Mouse (Mus musculus): ENCODE results near the gene Olfr1431. TPM values are rescaled to one million over a fixed set of nuclear protein-coding genes. Genes with fewer than 3 reads are reported as not detected.

The Olfr1431 gene
- polyA plus RNA-seq (2014; fragmentation: Illumina TruSeq; extraction: RNeasy Lipid Tissue Mini Kit (QIAGEN cat#74804); ENCODE audit: insufficient read depth, low read depth, low replicate concordance) = not detected

DNA sequence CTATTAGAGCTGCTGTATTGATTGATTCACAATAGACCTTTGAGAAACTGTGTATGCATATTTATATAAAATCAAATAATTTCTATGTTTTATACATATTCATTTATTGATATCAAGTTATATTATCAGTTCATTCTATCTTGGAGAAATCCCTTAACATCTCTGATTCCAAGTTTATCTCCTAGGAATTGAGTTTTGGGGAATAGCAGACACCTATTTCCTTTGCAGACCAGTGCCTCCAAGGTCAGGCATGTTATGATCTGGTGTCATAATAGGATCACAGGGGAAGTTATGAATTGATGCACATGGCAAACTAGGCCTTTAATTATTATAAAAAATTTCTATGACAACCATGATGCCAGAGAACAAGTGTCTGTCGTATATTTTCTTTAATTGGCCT is at the start of gene Olfr1431:
Gene Olfr1431 (plus strand): TSS at position 301 of the 400 bp plus-strand sequence.

DNA sequence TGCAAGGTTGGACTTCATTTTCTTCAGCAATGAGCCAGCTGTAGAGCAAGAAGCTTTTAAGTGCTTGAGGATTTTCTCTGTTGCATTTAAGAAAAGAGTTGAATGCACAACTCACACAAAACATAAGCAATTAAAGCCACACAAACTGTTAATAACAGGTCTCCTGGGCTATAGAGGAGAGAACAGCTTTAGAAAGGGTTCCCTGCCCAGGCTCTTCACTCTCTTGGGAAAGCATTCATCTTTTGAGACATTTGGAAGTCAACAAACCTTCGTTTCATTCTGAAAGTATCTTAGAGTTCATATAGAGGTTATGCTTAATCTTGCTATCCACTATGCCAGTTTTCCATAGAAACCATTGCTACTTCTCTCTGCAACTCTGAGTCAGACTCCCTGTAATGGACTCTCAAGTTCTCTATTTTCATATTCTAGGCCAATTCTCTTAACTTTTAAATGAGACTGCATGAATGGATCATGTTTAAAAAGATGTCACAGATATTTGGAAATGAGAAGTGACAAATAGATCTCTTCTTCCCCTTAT is 30.3 kb upstream of the Olfr1431 start, which contains the start of gene Olfr1555-ps1:
Gene Olfr1555-ps1 (minus strand): TSS at position 51 of the 538 bp plus-strand sequence.

GRCm38 (mm10) chr19:12232496-12232895 is 32.1 kb downstream of the Olfr1431 start, which contains the start of gene Olfr1432:
Gene Olfr1432, minus strand, starts transcription at chr19:12232596.

DNA sequence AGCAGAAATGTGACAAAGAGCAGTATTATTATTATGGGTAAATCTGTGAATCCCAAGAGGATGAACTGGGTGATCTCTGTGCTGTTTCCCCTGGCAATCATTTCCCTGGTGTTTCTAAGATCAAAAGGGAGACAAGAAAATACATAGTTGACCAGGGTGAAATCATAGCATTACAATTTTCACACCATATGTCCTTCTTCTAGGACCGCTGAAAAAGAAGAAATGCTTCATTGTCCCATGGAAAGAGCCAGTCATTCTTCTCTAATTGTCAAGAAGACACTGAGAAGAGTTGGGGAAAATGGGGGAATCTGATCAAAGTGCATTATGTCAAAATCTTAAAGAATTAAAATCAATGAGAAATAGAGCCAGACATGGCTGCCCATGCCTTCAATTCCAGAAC is 41.1 kb downstream of the Olfr1431 start, which contains the start of gene Olfr262:
Gene Olfr262 (minus strand): TSS at position 101 of the 400 bp plus-strand sequence.

GRCm38 (mm10) chr19:12260732-12261131 is 60.3 kb downstream of the Olfr1431 start, which contains the start of gene Olfr235:
Gene Olfr235, plus strand, starts transcription at chr19:12261032.

Other genes starting within 250 kb of the Olfr1431 start
- gene Osbp, start 234.7 kb upstream of the Olfr1431 start, polyA plus RNA-seq (2014; fragmentation: Illumina TruSeq; extraction: RNeasy Lipid Tissue Mini Kit (QIAGEN cat#74804); ENCODE audit: insufficient read depth, low read depth, low replicate concordance) = 22.1 TPM
- gene Olfr1423, start 159.3 kb upstream of the Olfr1431 start, polyA plus RNA-seq (2014; fragmentation: Illumina TruSeq; extraction: RNeasy Lipid Tissue Mini Kit (QIAGEN cat#74804); ENCODE audit: insufficient read depth, low read depth, low replicate concordance) = not detected
- gene Olfr1424, start 138.0 kb upstream of the Olfr1431 start, polyA plus RNA-seq (2014; fragmentation: Illumina TruSeq; extraction: RNeasy Lipid Tissue Mini Kit (QIAGEN cat#74804); ENCODE audit: insufficient read depth, low read depth, low replicate concordance) = not detected
- gene Olfr1425, start 122.9 kb upstream of the Olfr1431 start, polyA plus RNA-seq (2014; fragmentation: Illumina TruSeq; extraction: RNeasy Lipid Tissue Mini Kit (QIAGEN cat#74804); ENCODE audit: insufficient read depth, low read depth, low replicate concordance) = not detected
- not detected for gene Olfr1426, start 108.6 kb upstream of the Olfr1431 start, polyA plus RNA-seq (2014; fragmentation: Illumina TruSeq; extraction: RNeasy Lipid Tissue Mini Kit (QIAGEN cat#74804); ENCODE audit: insufficient read depth, low read depth, low replicate concordance)
- gene Olfr1427, start 97.3 kb upstream of the Olfr1431 start, polyA plus RNA-seq (2014; fragmentation: Illumina TruSeq; extraction: RNeasy Lipid Tissue Mini Kit (QIAGEN cat#74804); ENCODE audit: insufficient read depth, low read depth, low replicate concordance) = not detected
- not detected for gene Olfr1428, start 84.7 kb upstream of the Olfr1431 start, polyA plus RNA-seq (2014; fragmentation: Illumina TruSeq; extraction: RNeasy Lipid Tissue Mini Kit (QIAGEN cat#74804); ENCODE audit: insufficient read depth, low read depth, low replicate concordance)
- not detected for gene Olfr76, start 77.4 kb upstream of the Olfr1431 start, polyA plus RNA-seq (2014; fragmentation: Illumina TruSeq; extraction: RNeasy Lipid Tissue Mini Kit (QIAGEN cat#74804); ENCODE audit: insufficient read depth, low read depth, low replicate concordance)
- gene Olfr1555-ps1, start 30.5 kb upstream of the Olfr1431 start, polyA plus RNA-seq (2014; fragmentation: Illumina TruSeq; extraction: RNeasy Lipid Tissue Mini Kit (QIAGEN cat#74804); ENCODE audit: insufficient read depth, low read depth, low replicate concordance) = not detected
- not detected for gene Olfr1432, start 32.0 kb downstream of the Olfr1431 start, polyA plus RNA-seq (2014; fragmentation: Illumina TruSeq; extraction: RNeasy Lipid Tissue Mini Kit (QIAGEN cat#74804); ENCODE audit: insufficient read depth, low read depth, low replicate concordance)
- not detected for gene Olfr262, start 41.0 kb downstream of the Olfr1431 start, polyA plus RNA-seq (2014; fragmentation: Illumina TruSeq; extraction: RNeasy Lipid Tissue Mini Kit (QIAGEN cat#74804); ENCODE audit: insufficient read depth, low read depth, low replicate concordance)
- not detected for gene Olfr235, start 60.4 kb downstream of the Olfr1431 start, polyA plus RNA-seq (2014; fragmentation: Illumina TruSeq; extraction: RNeasy Lipid Tissue Mini Kit (QIAGEN cat#74804); ENCODE audit: insufficient read depth, low read depth, low replicate concordance)
- not detected for gene Olfr1434, start 79.2 kb downstream of the Olfr1431 start, polyA plus RNA-seq (2014; fragmentation: Illumina TruSeq; extraction: RNeasy Lipid Tissue Mini Kit (QIAGEN cat#74804); ENCODE audit: insufficient read depth, low read depth, low replicate concordance)
- not detected for gene Olfr1436, start 98.5 kb downstream of the Olfr1431 start, polyA plus RNA-seq (2014; fragmentation: Illumina TruSeq; extraction: RNeasy Lipid Tissue Mini Kit (QIAGEN cat#74804); ENCODE audit: insufficient read depth, low read depth, low replicate concordance)
- gene Olfr1437, start 124.5 kb downstream of the Olfr1431 start, polyA plus RNA-seq (2014; fragmentation: Illumina TruSeq; extraction: RNeasy Lipid Tissue Mini Kit (QIAGEN cat#74804); ENCODE audit: insufficient read depth, low read depth, low replicate concordance) = not detected
- not detected for gene Olfr1438-ps1, start 135.3 kb downstream of the Olfr1431 start, polyA plus RNA-seq (2014; fragmentation: Illumina TruSeq; extraction: RNeasy Lipid Tissue Mini Kit (QIAGEN cat#74804); ENCODE audit: insufficient read depth, low read depth, low replicate concordance)
- not detected for gene Olfr1440, start 186.6 kb downstream of the Olfr1431 start, polyA plus RNA-seq (2014; fragmentation: Illumina TruSeq; extraction: RNeasy Lipid Tissue Mini Kit (QIAGEN cat#74804); ENCODE audit: insufficient read depth, low read depth, low replicate concordance)
- not detected for gene Olfr1441, start 216.8 kb downstream of the Olfr1431 start, polyA plus RNA-seq (2014; fragmentation: Illumina TruSeq; extraction: RNeasy Lipid Tissue Mini Kit (QIAGEN cat#74804); ENCODE audit: insufficient read depth, low read depth, low replicate concordance)
- not detected for gene Pfpl, start 227.3 kb downstream of the Olfr1431 start, polyA plus RNA-seq (2014; fragmentation: Illumina TruSeq; extraction: RNeasy Lipid Tissue Mini Kit (QIAGEN cat#74804); ENCODE audit: insufficient read depth, low read depth, low replicate concordance)

Data from lung, adult 10 weeks (tissue).